In genomic region chr7:92730959-92731358, GRCm38 (mm10) we compare ENCODE assay signal across 14 mouse cellular contexts.
"Had no signal": no experiment of that assay in that cellular context is flagged by ENCODE, and none has a peak within 500 bp of the region (broad histone marks: within the 10 kb centered on the region; RNA-seq: fewer than 3 reads in every experiment).

No protein-coding gene starts in this region.

- H3K4me1 ChIP-seq: limb, embryonic 15.5 days; midbrain, embryonic 12.5 days; neural tube, embryonic 13.5 days had no signal

- H3K4me2 ChIP-seq: limb, embryonic 15.5 days; midbrain, embryonic 12.5 days; neural tube, embryonic 13.5 days had no signal

- H3K4me3 ChIP-seq: limb, embryonic 15.5 days; midbrain, embryonic 12.5 days; neural tube, embryonic 13.5 days had no signal

- H3K27me3 ChIP-seq: limb, embryonic 15.5 days; midbrain, embryonic 12.5 days; neural tube, embryonic 13.5 days had no signal

- ATAC-seq: midbrain, embryonic 16.5 days had no signal

- H3K27ac ChIP-seq: kidney, postnatal 0 days; limb, embryonic 15.5 days; liver, embryonic 14.5 days; midbrain, embryonic 12.5 days; neural tube, embryonic 13.5 days had no signal

- H3K9ac ChIP-seq: limb, embryonic 15.5 days; liver, embryonic 14.5 days; midbrain, embryonic 12.5 days; neural tube, embryonic 13.5 days had no signal

- H3K9me3 ChIP-seq: limb, embryonic 15.5 days; midbrain, embryonic 12.5 days; neural tube, embryonic 13.5 days had no signal

- DNase-seq: kidney, postnatal 36 days; layer of hippocampus, adult 9-11 months; layer of hippocampus, postnatal 36 days; lung, adult 18-20 months; lung, postnatal 14 days; right cerebral cortex, adult 18-20 months; right cerebral cortex, postnatal 25 days; thymus, postnatal 4 days had no signal
